Mouse (Mus musculus) E14TG2a.4 (cell line): ENCODE measurements around the gene Fgfbp3.
A peak's percentile ranks its signal among the peaks of the same experiment; 100 is the strongest.

Experiments
- CTCF ChIP-seq: conservative IDR thresholded peaks from 2 replicates; pipeline ENCODE4 v1.5.1; 2014; ENCODE audit warnings: low read length
- NANOG ChIP-seq: IDR thresholded peaks from 2 replicates; pipeline ENCODE4 v1.6.1; 2014; ENCODE audit warnings: borderline replicate concordance, low read length, mixed read lengths
- POU5F1 ChIP-seq: IDR thresholded peaks from 2 replicates; pipeline ENCODE4 v1.6.1; 2014; ENCODE audit warnings: low read length, borderline replicate concordance

GRCm38 (mm10) chr19:36909676-36910292 lies 9.6 kb downstream of the Fgfbp3 start:
- TF ChIP-seq CTCF (peak; percentile 57), NANOG (no peak), POU5F1 (no peak)
